Mouse (Mus musculus): ENCODE data around the gene Anxa2. TPM values are rescaled to one million over a fixed set of nuclear protein-coding genes. Genes with fewer than 3 reads are reported as not detected.

Gene Anxa2
- polyA plus RNA-seq, 1 experiment: 511 TPM

- Histone ChIP-seq H3K4me1 (ENCODE audit: control insufficient read depth, insufficient read depth, low read length) (peaks cover 53% of the 10 kb centered on the region), H3K27ac (ENCODE audit: insufficient read depth, low read depth, low read length) (peak overlapping the region; percentile 71), H3K4me3 (ENCODE audit: insufficient read depth, low read length) (no peak overlapping the region)
- TF ChIP-seq POLR2A (IDR thresholded peaks at IDR 0.05; ENCODE audit: borderline replicate concordance, low read depth, low read length) (no peak), CTCF (IDR thresholded peaks at IDR 0.05; ENCODE audit: low read depth, low read length) (no peak)
Observed at GRCm38 (mm10) chr9:69443203-69443602, 10.2 kb upstream of the Anxa2 start.

- Histone ChIP-seq H3K4me3 (ENCODE audit: insufficient read depth, low read length) (no peak overlapping the region), H3K4me1 (ENCODE audit: control insufficient read depth, insufficient read depth, low read length) (peaks cover 18% of the 10 kb centered on the region), H3K27ac (ENCODE audit: insufficient read depth, low read depth, low read length) (no peak overlapping the region)
- TF ChIP-seq POLR2A (IDR thresholded peaks at IDR 0.05; ENCODE audit: borderline replicate concordance, low read depth, low read length) (no peak), CTCF (IDR thresholded peaks at IDR 0.05; ENCODE audit: low read depth, low read length) (no peak)
Observed at GRCm38 (mm10) chr9:69448801-69449200, 4.6 kb upstream of the Anxa2 start.

- no peak overlapping the region for H3K4me3 ChIP-seq (ENCODE audit: insufficient read depth, low read length)
- no peak overlapping the region for H3K27ac ChIP-seq (ENCODE audit: insufficient read depth, low read depth, low read length)
- TF ChIP-seq CTCF (IDR thresholded peaks at IDR 0.05; ENCODE audit: low read depth, low read length) (no peak), POLR2A (IDR thresholded peaks at IDR 0.05; ENCODE audit: borderline replicate concordance, low read depth, low read length) (no peak)
- H3K4me1 ChIP-seq (ENCODE audit: control insufficient read depth, insufficient read depth, low read length): peaks cover 13% of the 10 kb centered on the region
Observed at GRCm38 (mm10) chr9:69450636-69451035, 2.8 kb upstream of the Anxa2 start.

DNA sequence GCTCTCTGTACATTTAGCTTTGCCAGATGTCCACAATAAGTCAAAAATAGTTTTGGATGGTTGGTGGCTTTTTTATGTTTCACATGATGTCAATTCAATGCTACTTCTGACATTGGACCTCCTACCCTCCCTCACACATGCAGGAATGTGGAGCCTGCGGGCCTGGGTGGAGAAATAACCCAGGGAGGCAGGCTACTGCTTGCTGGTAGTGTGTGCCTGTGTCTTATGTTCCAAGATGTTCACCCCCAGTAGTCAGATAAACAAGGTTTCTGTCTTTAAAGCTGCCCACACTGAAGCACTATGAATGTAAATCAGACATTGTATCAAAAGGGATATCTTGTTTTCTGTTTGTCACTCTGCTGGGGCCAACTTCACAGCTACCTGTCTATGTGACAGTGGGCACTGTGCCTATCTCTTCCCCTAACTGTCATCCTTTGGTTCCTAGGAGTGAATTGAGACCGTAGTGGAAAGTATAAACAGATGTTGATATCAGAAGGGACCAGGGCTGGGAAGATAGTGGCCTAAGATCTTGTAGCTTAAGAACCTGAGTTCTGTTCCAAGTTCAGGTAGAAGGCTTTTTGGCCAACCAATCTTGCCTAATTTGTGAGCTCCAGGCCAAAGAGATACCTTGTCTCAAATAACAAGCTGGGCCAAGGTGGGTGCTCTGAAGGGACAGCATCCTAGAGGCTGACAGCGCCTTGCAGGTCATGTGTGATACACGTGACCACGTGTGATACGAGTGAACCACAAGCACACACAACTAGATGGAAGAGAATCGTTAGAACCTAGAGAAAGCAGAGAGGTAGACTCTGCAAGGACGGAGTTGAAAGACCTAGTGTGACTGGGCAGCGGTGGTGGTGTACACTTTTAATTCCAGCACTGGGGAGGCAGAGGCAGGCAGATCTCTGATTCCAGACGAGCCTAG lies 1.3 kb upstream of the Anxa2 start:
- H3K4me1 ChIP-seq (ENCODE audit: control insufficient read depth, insufficient read depth, low read length): peaks cover 21% of the 10 kb centered on the region
- TF ChIP-seq POLR2A (IDR thresholded peaks at IDR 0.05; ENCODE audit: borderline replicate concordance, low read depth, low read length) (no peak), CTCF (IDR thresholded peaks at IDR 0.05; ENCODE audit: low read depth, low read length) (no peak)
- no peak overlapping the region for H3K4me3 ChIP-seq (ENCODE audit: insufficient read depth, low read length)
- H3K27ac ChIP-seq (ENCODE audit: insufficient read depth, low read depth, low read length): no peak overlapping the region

DNA sequence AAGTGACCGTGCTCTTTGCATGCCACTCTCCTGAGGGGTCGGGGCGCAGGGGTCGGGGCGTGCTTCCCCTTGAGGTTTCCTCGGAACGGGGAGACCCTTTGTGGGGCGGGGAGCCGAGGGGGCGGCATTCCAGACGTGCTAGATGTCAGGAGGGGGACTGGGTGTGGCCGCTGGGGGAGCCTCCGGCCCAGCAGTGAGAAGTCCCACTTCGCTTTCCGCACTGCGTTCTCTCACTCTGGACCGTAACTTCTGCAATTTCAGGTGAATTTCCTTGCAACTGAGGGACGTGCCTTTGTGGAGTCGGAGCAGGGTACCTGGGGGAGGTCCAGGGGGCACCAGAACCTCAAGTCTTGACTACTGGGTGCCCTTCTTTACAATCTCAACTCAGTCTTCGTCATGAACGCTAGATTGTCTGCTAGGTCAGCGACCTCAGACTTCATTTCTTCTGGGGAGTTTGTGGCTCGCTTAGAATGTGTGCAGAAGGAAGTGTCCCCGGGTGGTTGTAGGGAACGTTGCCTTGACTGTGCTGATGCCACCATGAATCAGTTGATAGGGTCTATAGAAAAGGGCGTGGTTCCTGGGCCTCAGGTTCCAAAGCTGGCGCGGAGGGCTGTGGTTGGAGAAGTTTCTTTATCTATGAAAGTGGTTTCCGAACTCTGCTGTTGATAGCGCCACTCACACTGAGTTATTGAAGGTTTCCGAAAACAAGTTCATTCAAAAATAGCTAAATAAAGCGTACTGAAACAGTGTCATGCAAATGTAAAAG lies 664 bp downstream of the Anxa2 start:
- H3K27ac ChIP-seq (ENCODE audit: insufficient read depth, low read depth, low read length): peak overlapping the region; percentile 60
- TF ChIP-seq CTCF (IDR thresholded peaks at IDR 0.05; ENCODE audit: low read depth, low read length) (no peak; the same call in 1 of the 2 replicates), POLR2A (IDR thresholded peaks at IDR 0.05; ENCODE audit: borderline replicate concordance, low read depth, low read length) (no peak)
- peaks cover 37% of the 10 kb centered on the region for H3K4me1 ChIP-seq (ENCODE audit: control insufficient read depth, insufficient read depth, low read length)
- H3K4me3 ChIP-seq (ENCODE audit: insufficient read depth, low read length): peak overlapping the region; percentile 60

- peaks cover 43% of the 10 kb centered on the region for H3K4me1 ChIP-seq (ENCODE audit: control insufficient read depth, insufficient read depth, low read length)
- H3K4me3 ChIP-seq (ENCODE audit: insufficient read depth, low read length): peak overlapping the region; percentile 60
Observed at GRCm38 (mm10) chr9:69454691-69455090, 1.3 kb downstream of the Anxa2 start.

DNA sequence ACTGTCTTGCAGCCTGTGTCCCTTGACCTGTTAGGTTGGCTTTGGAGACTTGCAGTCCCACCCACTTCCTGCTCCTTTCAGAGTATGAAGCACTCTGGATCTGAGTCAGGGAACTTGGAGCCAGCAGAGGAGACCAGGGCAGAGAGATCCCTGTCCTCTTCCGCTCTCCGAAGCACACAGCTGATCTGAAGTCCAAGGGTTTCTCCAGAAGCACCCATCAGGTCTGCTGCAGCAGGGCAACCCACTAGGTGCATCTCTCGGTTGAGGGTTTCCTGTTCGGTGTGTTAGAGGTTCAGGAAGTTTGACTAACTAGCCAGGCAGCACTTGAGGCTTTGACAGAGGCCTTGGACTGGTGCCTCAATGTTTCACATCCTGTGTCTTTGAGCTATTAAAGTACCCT lies 2.0 kb downstream of the Anxa2 start:
- TF ChIP-seq POLR2A (IDR thresholded peaks at IDR 0.05; ENCODE audit: borderline replicate concordance, low read depth, low read length) (no peak), CTCF (IDR thresholded peaks at IDR 0.05; ENCODE audit: low read depth, low read length) (no peak)
- H3K4me1 ChIP-seq (ENCODE audit: control insufficient read depth, insufficient read depth, low read length): peaks cover 49% of the 10 kb centered on the region
- H3K4me3 ChIP-seq (ENCODE audit: insufficient read depth, low read length): peak overlapping the region; percentile 48
- peak overlapping the region; percentile 34 for H3K27ac ChIP-seq (ENCODE audit: insufficient read depth, low read depth, low read length)

More at GRCm38 (mm10) chr9:69454691-69455090, 1.3 kb downstream of the Anxa2 start:
- H3K27ac ChIP-seq (ENCODE audit: insufficient read depth, low read depth, low read length): peak overlapping the region; percentile 60
- TF ChIP-seq CTCF (IDR thresholded peaks at IDR 0.05; ENCODE audit: low read depth, low read length): no peak
- TF ChIP-seq POLR2A (IDR thresholded peaks at IDR 0.05; ENCODE audit: borderline replicate concordance, low read depth, low read length): no peak

- H3K27ac ChIP-seq (ENCODE audit: insufficient read depth, low read depth, low read length): no peak overlapping the region
- H3K4me1 ChIP-seq (ENCODE audit: control insufficient read depth, insufficient read depth, low read length): peaks cover 53% of the 10 kb centered on the region
- TF ChIP-seq CTCF (IDR thresholded peaks at IDR 0.05; ENCODE audit: low read depth, low read length) (no peak), POLR2A (IDR thresholded peaks at IDR 0.05; ENCODE audit: borderline replicate concordance, low read depth, low read length) (no peak)
- no peak overlapping the region for H3K4me3 ChIP-seq (ENCODE audit: insufficient read depth, low read length)
Observed at GRCm38 (mm10) chr9:69456406-69457075, 3.1 kb downstream of the Anxa2 start.

GRCm38 (mm10) chr9:69457143-69457542 lies 3.7 kb downstream of the Anxa2 start:
- Histone ChIP-seq H3K4me3 (ENCODE audit: insufficient read depth, low read length) (no peak overlapping the region), H3K27ac (ENCODE audit: insufficient read depth, low read depth, low read length) (no peak overlapping the region), H3K4me1 (ENCODE audit: control insufficient read depth, insufficient read depth, low read length) (peaks cover 56% of the 10 kb centered on the region)
- TF ChIP-seq CTCF (IDR thresholded peaks at IDR 0.05; ENCODE audit: low read depth, low read length): no peak
- TF ChIP-seq POLR2A (IDR thresholded peaks at IDR 0.05; ENCODE audit: borderline replicate concordance, low read depth, low read length): no peak

Measured in bone marrow macrophage, adult 2 months (primary cell).